8 mouse cellular contexts compared by ENCODE assay signal in the genomic region with DNA sequence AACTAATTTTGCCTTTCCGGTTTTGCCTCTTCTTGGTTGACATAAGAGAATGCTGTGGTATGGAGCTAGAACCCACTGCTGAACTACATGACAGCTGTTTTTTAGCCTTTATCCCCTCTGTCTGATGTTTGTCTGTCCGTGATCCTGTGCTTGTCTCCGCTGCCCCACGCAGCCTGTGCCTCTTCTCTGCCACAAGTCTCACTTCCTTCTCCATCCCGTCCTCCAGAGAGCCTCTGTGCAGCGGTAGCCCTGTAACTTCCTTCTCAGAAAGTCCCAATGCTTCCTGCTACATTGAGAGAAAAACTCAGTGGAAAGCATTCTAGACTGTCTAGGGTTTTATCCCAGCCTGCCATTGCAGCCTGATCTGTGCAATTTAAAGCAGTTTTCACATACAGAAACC. TPM values are rescaled to one million over a fixed set of nuclear protein-coding genes. Genes with fewer than 3 reads are reported as not detected.
DNase-seq lines count a peak whose midpoint lies in the region; ATAC-seq lines count a peak whose summit lies in the region.

No protein-coding gene starts in this region.

- 69% methylated on average over 6 of the region's 6 CpGs for WGBS in lung, embryonic 15.5 days
- 91% methylated on average over 6 of the region's 6 CpGs for WGBS in forebrain, embryonic 11.5 days
- WGBS in limb, embryonic 15.5 days = 81% methylated on average over 6 of the region's 6 CpGs
- 92% methylated on average over 6 of the region's 6 CpGs for WGBS in neural tube, embryonic 15.5 days

- peak overlapping the region; percentile 89 for H3K9ac ChIP-seq in lung, embryonic 15.5 days
- no peak overlapping the region for H3K9ac ChIP-seq in forebrain, embryonic 11.5 days (ENCODE audit: low read length)
- H3K9ac ChIP-seq in limb, embryonic 15.5 days = 0 out of 2 replicates have a peak overlapping the region, but pooled peaks have one; percentile 78
- no peak overlapping the region; the same call in 1 of the 2 replicates for H3K9ac ChIP-seq in neural tube, embryonic 15.5 days (replicated peaks)

- H3K27me3 ChIP-seq in lung, embryonic 15.5 days = no peaks in the 10 kb centered on the region
- no peaks in the 10 kb centered on the region for H3K27me3 ChIP-seq in forebrain, embryonic 11.5 days (ENCODE audit: control insufficient read depth, insufficient read depth, low read length)
- no peaks in the 10 kb centered on the region for H3K27me3 ChIP-seq in limb, embryonic 15.5 days
- H3K27me3 ChIP-seq in neural tube, embryonic 15.5 days (replicated peaks) = no peaks in the 10 kb centered on the region

- peak overlapping the region; percentile 74 for H3K4me2 ChIP-seq in lung, embryonic 15.5 days
- peak overlapping the region; percentile 84; the same call in 1 of the 2 replicates for H3K4me2 ChIP-seq in forebrain, embryonic 11.5 days (ENCODE audit: low read depth, low read length, severe bottlenecking)
- H3K4me2 ChIP-seq in limb, embryonic 15.5 days = peak overlapping the region; percentile 77
- peak overlapping the region; percentile 72 for H3K4me2 ChIP-seq in neural tube, embryonic 15.5 days

- no peak overlapping the region for H3K27ac ChIP-seq in lung, embryonic 15.5 days
- H3K27ac ChIP-seq in forebrain, embryonic 11.5 days (ENCODE audit: low read depth, low read length) = no peak overlapping the region
- no peak overlapping the region for H3K27ac ChIP-seq in limb, embryonic 15.5 days
- no peak overlapping the region for H3K27ac ChIP-seq in neural tube, embryonic 15.5 days (replicated peaks)

- no peak for ATAC-seq in lung, embryonic 15.5 days (ENCODE audit: borderline replicate concordance, extremely low read depth, low FRiP score, low TSS enrichment)
- no peak for ATAC-seq in forebrain, embryonic 11.5 days (replicated peaks; ENCODE audit: low FRiP score)
- ATAC-seq in limb, embryonic 15.5 days (ENCODE audit: insufficient number of reproducible peaks, low FRiP score, low TSS enrichment, low read depth) = no peak
- ATAC-seq in neural tube, embryonic 15.5 days (ENCODE audit: low FRiP score) = no peak

- H3K4me3 ChIP-seq in lung, embryonic 15.5 days = peak overlapping the region; percentile 96
- no peak overlapping the region for H3K4me3 ChIP-seq in forebrain, embryonic 11.5 days (ENCODE audit: low read depth, low read length)
- peak overlapping the region; percentile 100 for H3K4me3 ChIP-seq in limb, embryonic 15.5 days
- H3K4me3 ChIP-seq in neural tube, embryonic 15.5 days (replicated peaks) = 0 out of 2 replicates have a peak overlapping the region, but pooled peaks have one; percentile 100

- H3K9me3 ChIP-seq in lung, embryonic 15.5 days = no peaks in the 10 kb centered on the region
- H3K9me3 ChIP-seq in forebrain, embryonic 11.5 days (ENCODE audit: control insufficient read depth, low read length) = no peaks in the 10 kb centered on the region
- H3K9me3 ChIP-seq in limb, embryonic 15.5 days = no peaks in the 10 kb centered on the region
- no peaks in the 10 kb centered on the region for H3K9me3 ChIP-seq in neural tube, embryonic 15.5 days (replicated peaks)

- peaks cover 24% of the 10 kb centered on the region for H3K4me1 ChIP-seq in lung, embryonic 15.5 days
- peaks cover 4% of the 10 kb centered on the region for H3K4me1 ChIP-seq in forebrain, embryonic 11.5 days (replicated peaks; ENCODE audit: control insufficient read depth, insufficient read depth, low read length)
- H3K4me1 ChIP-seq in limb, embryonic 15.5 days = peaks cover 14% of the 10 kb centered on the region
- H3K4me1 ChIP-seq in neural tube, embryonic 15.5 days = peaks cover 31% of the 10 kb centered on the region

- peaks cover 55% of the 10 kb centered on the region for H3K36me3 ChIP-seq in lung, embryonic 15.5 days
- peaks cover 9% of the 10 kb centered on the region; the same call in 1 of the 2 replicates for H3K36me3 ChIP-seq in forebrain, embryonic 11.5 days (ENCODE audit: control insufficient read depth, insufficient read depth, low read length)
- H3K36me3 ChIP-seq in limb, embryonic 15.5 days = peaks cover 58% of the 10 kb centered on the region
- peaks cover 53% of the 10 kb centered on the region for H3K36me3 ChIP-seq in neural tube, embryonic 15.5 days

- DNase-seq in lung, postnatal 10 days = no peak
- no peak for DNase-seq in forebrain, embryonic 11.5 days (ENCODE audit: low spot score)
- DNase-seq in adipocyte (ENCODE audit: low spot score) = no peak
- no peak for DNase-seq in adrenal gland, postnatal 4 days (ENCODE audit: low spot score in 2 of 2)
- DNase-seq in frontal cortex, adult 2 months (ENCODE audit: extremely low spot score in 1 of 2, low spot score in 1 of 2) = no peak

RNA-seq across cellular contexts. Expression of gene Arpc4, which starts 1.3 kb away (rescaled TPM):
- 399 and 412 TPM in 2 replicates for polyA plus RNA-seq in lung, embryonic 15.5 days (2015; fragmentation: Nextera tagmentation; extraction: Ambion mirVana)
- polyA plus RNA-seq in forebrain, embryonic 11.5 days (2014; fragmentation: Nextera tagmentation; extraction: Ambion mirVana) = 180 and 182 TPM in 2 replicates
- 392 and 399 TPM in 2 replicates for polyA plus RNA-seq in limb, embryonic 15.5 days (2015; fragmentation: Nextera tagmentation; extraction: Ambion mirVana)
- 428 and 436 TPM in 2 replicates for polyA plus RNA-seq in neural tube, embryonic 15.5 days (2015; fragmentation: Nextera tagmentation; extraction: Ambion mirVana)
- total RNA-seq in adrenal gland, postnatal 4 days (2021) = 100 to 1,000 TPM; 206 to 214 TPM
- 157 and 168 TPM in 2 replicates for polyA plus RNA-seq in frontal cortex, adult 2 months (2012; rRNA removed)

RNA-seq across cellular contexts. Expression of gene Tada3, which starts 1.6 kb away (rescaled TPM):
- polyA plus RNA-seq in lung, embryonic 15.5 days (2015; fragmentation: Nextera tagmentation; extraction: Ambion mirVana) = 53.1 and 54.6 TPM in 2 replicates
- polyA plus RNA-seq in forebrain, embryonic 11.5 days (2014; fragmentation: Nextera tagmentation; extraction: Ambion mirVana) = 72.5 and 76.3 TPM in 2 replicates
- 45.1 and 48.7 TPM in 2 replicates for polyA plus RNA-seq in limb, embryonic 15.5 days (2015; fragmentation: Nextera tagmentation; extraction: Ambion mirVana)
- polyA plus RNA-seq in neural tube, embryonic 15.5 days (2015; fragmentation: Nextera tagmentation; extraction: Ambion mirVana) = 73.4 and 73.9 TPM in 2 replicates
- 10 to 100 TPM; 41.3 to 44.6 TPM for total RNA-seq in adrenal gland, postnatal 4 days (2021)
- 54.4 and 61.7 TPM in 2 replicates for polyA plus RNA-seq in frontal cortex, adult 2 months (2012; rRNA removed)

RNA-seq across cellular contexts. Expression of gene Ttll3, which starts 9.8 kb away (rescaled TPM):
- polyA plus RNA-seq in lung, embryonic 15.5 days (2015; fragmentation: Nextera tagmentation; extraction: Ambion mirVana) = 3.0 and 3.9 TPM in 2 replicates
- polyA plus RNA-seq in forebrain, embryonic 11.5 days (2014; fragmentation: Nextera tagmentation; extraction: Ambion mirVana) = 5.1 and 6.0 TPM in 2 replicates
- 4.4 and 5.6 TPM in 2 replicates for polyA plus RNA-seq in limb, embryonic 15.5 days (2015; fragmentation: Nextera tagmentation; extraction: Ambion mirVana)
- polyA plus RNA-seq in neural tube, embryonic 15.5 days (2015; fragmentation: Nextera tagmentation; extraction: Ambion mirVana) = 10.3 and 11.3 TPM in 2 replicates
- 1 to 10 TPM; 6.9 to 7.7 TPM for total RNA-seq in adrenal gland, postnatal 4 days (2021)
- polyA plus RNA-seq in frontal cortex, adult 2 months (2012; rRNA removed) = 22.1 and 22.6 TPM in 2 replicates

RNA-seq across cellular contexts. Expression of gene Camk1, which starts 35.5 kb away (rescaled TPM):
- polyA plus RNA-seq in lung, embryonic 15.5 days (2015; fragmentation: Nextera tagmentation; extraction: Ambion mirVana) = 110 and 115 TPM in 2 replicates
- polyA plus RNA-seq in forebrain, embryonic 11.5 days (2014; fragmentation: Nextera tagmentation; extraction: Ambion mirVana) = 47.8 and 52.5 TPM in 2 replicates
- polyA plus RNA-seq in limb, embryonic 15.5 days (2015; fragmentation: Nextera tagmentation; extraction: Ambion mirVana) = 91.4 and 91.7 TPM in 2 replicates
- 103 and 119 TPM in 2 replicates for polyA plus RNA-seq in neural tube, embryonic 15.5 days (2015; fragmentation: Nextera tagmentation; extraction: Ambion mirVana)
- 10 to 100 TPM; 54.2 to 58.7 TPM for total RNA-seq in adrenal gland, postnatal 4 days (2021)
- polyA plus RNA-seq in frontal cortex, adult 2 months (2012; rRNA removed) = 151 and 173 TPM in 2 replicates

RNA-seq across cellular contexts. Expression of gene Rpusd3, which starts 39.9 kb away (rescaled TPM):
- polyA plus RNA-seq in lung, embryonic 15.5 days (2015; fragmentation: Nextera tagmentation; extraction: Ambion mirVana) = 19.1 and 20.9 TPM in 2 replicates
- 26.7 and 28.5 TPM in 2 replicates for polyA plus RNA-seq in forebrain, embryonic 11.5 days (2014; fragmentation: Nextera tagmentation; extraction: Ambion mirVana)
- 20.4 and 21.3 TPM in 2 replicates for polyA plus RNA-seq in limb, embryonic 15.5 days (2015; fragmentation: Nextera tagmentation; extraction: Ambion mirVana)
- polyA plus RNA-seq in neural tube, embryonic 15.5 days (2015; fragmentation: Nextera tagmentation; extraction: Ambion mirVana) = 20.0 and 24.6 TPM in 2 replicates
- 10 to 100 TPM; 13.9 to 14.7 TPM for total RNA-seq in adrenal gland, postnatal 4 days (2021)
- polyA plus RNA-seq in frontal cortex, adult 2 months (2012; rRNA removed) = 30.1 and 37.7 TPM in 2 replicates

Comparison
In these comparisons a context has a peak if more than half of its experiments do, and no peak if none do; other contexts are left out.
1. H3K9ac ChIP-seq: peak in lung, embryonic 15.5 days (single experiment) and limb, embryonic 15.5 days (single experiment); none in forebrain, embryonic 11.5 days (single experiment) and neural tube, embryonic 15.5 days (single experiment).
2. Peak in every context shown above with its lines, with median percentiles within 50 percentile points of each other: H3K4me2 ChIP-seq.